Mouse (Mus musculus) embryo, embryonic 11 days (tissue): ENCODE measurements at regions not wholly inside any gene's neighbourhood (a gene's known extent, or its start where the extent isn't known, plus 50 kb on each side); places are given as distances from the start of the nearest gene placed in this dataset.
A peak's percentile ranks its signal among the peaks of the same experiment; 100 is the strongest.

ENCODE experiments used
- DNase-seq: peaks from one replicate; pipeline ENCODE4 v3.0.0-alpha.2; 2015

- peak; percentile 54 for DNase-seq
Measured at GRCm38 (mm10) chr5:54178966-54179547, 180.8 kb downstream of the Stim2 start.

- peak; percentile 60 for DNase-seq
Measured at GRCm38 (mm10) chr5:54180192-54180611, 181.9 kb downstream of the Stim2 start.

- peak; percentile 27 for DNase-seq
Measured at GRCm38 (mm10) chr5:54180640-54181326, 182.5 kb downstream of the Stim2 start.

GRCm38 (mm10) chr5:54181327-54181863 is 183.1 kb downstream of the Stim2 start:
- peak; percentile 50 for DNase-seq

GRCm38 (mm10) chr5:54182754-54183153 is 184.5 kb downstream of the Stim2 start:
- DNase-seq = no peak

- DNase-seq = no peak
Measured at GRCm38 (mm10) chr5:54185662-54186061, 187.4 kb downstream of the Stim2 start.

- DNase-seq = no peak
Measured at GRCm38 (mm10) chr5:54186076-54186676, 187.9 kb downstream of the Stim2 start.

GRCm38 (mm10) chr5:54191688-54192087 is 193.4 kb downstream of the Stim2 start:
- DNase-seq = peak; percentile 42

GRCm38 (mm10) chr5:54194846-54195245 is 196.5 kb downstream of the Stim2 start:
- no peak for DNase-seq

GRCm38 (mm10) chr5:54200032-54200431 is 201.7 kb downstream of the Stim2 start:
- DNase-seq = no peak

- no peak for DNase-seq
Measured at GRCm38 (mm10) chr5:54200587-54200986, 202.3 kb downstream of the Stim2 start.

GRCm38 (mm10) chr5:54211457-54211856 is 213.2 kb downstream of the Stim2 start:
- DNase-seq = no peak

GRCm38 (mm10) chr5:54212038-54212589 is 213.8 kb downstream of the Stim2 start:
- peak; percentile 23 for DNase-seq

GRCm38 (mm10) chr5:54225031-54225430 is 226.7 kb downstream of the Stim2 start:
- DNase-seq = no peak

- no peak for DNase-seq
Measured at GRCm38 (mm10) chr5:54234580-54234979, 236.3 kb downstream of the Stim2 start.

GRCm38 (mm10) chr5:54235226-54235625 is 236.9 kb downstream of the Stim2 start:
- DNase-seq = no peak

GRCm38 (mm10) chr5:54237226-54237625 is 238.9 kb downstream of the Stim2 start:
- no peak for DNase-seq

- DNase-seq = no peak
Measured at GRCm38 (mm10) chr5:54238646-54239167, 240.4 kb downstream of the Stim2 start.

- DNase-seq = no peak
Measured at GRCm38 (mm10) chr5:54239586-54239985, 241.3 kb downstream of the Stim2 start.

- DNase-seq = no peak
Measured at GRCm38 (mm10) chr5:54241169-54241917, 243.0 kb downstream of the Stim2 start.

GRCm38 (mm10) chr5:54242126-54242525 is 243.8 kb downstream of the Stim2 start:
- DNase-seq = no peak

- no peak for DNase-seq
Measured at GRCm38 (mm10) chr5:54252038-54252437, 253.7 kb downstream of the Stim2 start.

- DNase-seq = peak; percentile 33
Measured at GRCm38 (mm10) chr5:54254005-54254404, 255.7 kb downstream of the Stim2 start.
